Mouse (Mus musculus): ENCODE measurements around the gene Togaram2. TPM values are rescaled to one million over a fixed set of nuclear protein-coding genes. Genes with fewer than 3 reads are reported as not detected.

Gene Togaram2
- total and polyA plus RNA-seq, 2 experiments from 2014 or later, result 1.2 to 4.5 TPM

DNA sequence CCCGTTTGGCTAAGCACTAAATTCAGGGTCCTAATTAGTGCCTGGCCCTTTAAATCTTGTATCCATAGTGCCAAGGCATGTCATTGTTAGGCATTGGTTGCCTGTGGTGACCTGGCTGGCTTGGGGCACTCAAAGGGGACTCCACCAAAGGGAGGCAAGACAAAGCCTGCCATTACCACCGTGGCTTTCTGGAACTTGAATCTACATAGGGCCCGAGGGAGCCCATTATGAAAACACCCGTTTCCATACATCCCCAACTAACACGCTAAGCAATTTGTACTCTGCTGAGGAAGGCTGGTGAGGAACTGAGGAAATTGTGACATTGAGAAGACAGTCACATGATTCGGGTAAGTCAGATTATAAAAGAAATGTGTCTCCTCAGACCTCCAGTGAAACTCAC, 96.5 kb downstream of the Togaram2 start:
- Histone ChIP-seq H3K9ac (replicated peaks; ENCODE audit: low read length, poor library complexity, severe bottlenecking) (no peak overlapping the region), H3K27me3 (ENCODE audit: insufficient read depth, low read length) (no peaks in the 10 kb centered on the region), H3K4me3 (ENCODE audit: low read depth, low read length) (no peak overlapping the region), H3K36me3 (ENCODE audit: insufficient read depth, low read length) (no peaks in the 10 kb centered on the region), H3K4me2 (ENCODE audit: low read depth, low read length, poor library complexity, severe bottlenecking) (no peak overlapping the region), H3K4me1 (ENCODE audit: insufficient read depth, low read length) (no peaks in the 10 kb centered on the region), H3K27ac (ENCODE audit: low read depth, low read length) (no peak overlapping the region), H3K9me3 (ENCODE audit: low read length) (no peaks in the 10 kb centered on the region)
- DNase-seq (ENCODE audit: low spot score) (peak; percentile 62), ATAC-seq (ENCODE audit: low FRiP score) (no peak)
- 12% methylated on average over 6 of the region's 6 CpGs for WGBS
- no peak for TF ChIP-seq CTCF (IDR thresholded peaks at IDR 0.05)

DNA sequence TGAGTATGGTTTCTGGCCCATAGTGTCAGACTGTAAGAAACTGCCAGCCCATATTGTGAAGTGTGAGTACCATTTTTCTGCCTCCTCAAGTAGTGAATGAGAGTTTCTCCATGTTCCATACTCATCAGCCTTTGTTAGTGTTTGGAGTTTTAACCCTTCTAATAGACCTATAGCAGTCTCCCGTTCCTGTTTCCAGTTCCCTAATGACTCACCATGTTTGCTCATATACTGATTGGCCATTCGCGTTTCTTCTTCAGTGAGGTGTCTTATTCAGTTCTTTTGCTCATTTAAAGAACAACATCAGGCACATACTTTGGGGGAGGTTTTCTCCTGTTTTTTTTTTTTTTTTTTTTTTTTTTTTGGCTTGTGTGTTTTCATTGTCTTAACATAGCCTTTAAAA, 97.6 kb downstream of the Togaram2 start:
- H3K4me3 ChIP-seq (ENCODE audit: low read depth, low read length), result no peak overlapping the region
- TF ChIP-seq CTCF (IDR thresholded peaks at IDR 0.05), result no peak
- no peak overlapping the region for H3K9ac ChIP-seq (replicated peaks; ENCODE audit: low read length, poor library complexity, severe bottlenecking)
- no peak overlapping the region for H3K4me2 ChIP-seq (ENCODE audit: low read depth, low read length, poor library complexity, severe bottlenecking)
- H3K27me3 ChIP-seq (ENCODE audit: insufficient read depth, low read length), result no peaks in the 10 kb centered on the region
- no peak overlapping the region for H3K27ac ChIP-seq (ENCODE audit: low read depth, low read length)
- H3K36me3 ChIP-seq (ENCODE audit: insufficient read depth, low read length), result no peaks in the 10 kb centered on the region
- 91% methylated on average over 3 of the region's 3 CpGs for WGBS
- H3K9me3 ChIP-seq (ENCODE audit: low read length), result no peaks in the 10 kb centered on the region
- ATAC-seq (ENCODE audit: low FRiP score) (no peak), DNase-seq (ENCODE audit: low spot score) (no peak)
- H3K4me1 ChIP-seq (ENCODE audit: insufficient read depth, low read length), result no peaks in the 10 kb centered on the region

DNA sequence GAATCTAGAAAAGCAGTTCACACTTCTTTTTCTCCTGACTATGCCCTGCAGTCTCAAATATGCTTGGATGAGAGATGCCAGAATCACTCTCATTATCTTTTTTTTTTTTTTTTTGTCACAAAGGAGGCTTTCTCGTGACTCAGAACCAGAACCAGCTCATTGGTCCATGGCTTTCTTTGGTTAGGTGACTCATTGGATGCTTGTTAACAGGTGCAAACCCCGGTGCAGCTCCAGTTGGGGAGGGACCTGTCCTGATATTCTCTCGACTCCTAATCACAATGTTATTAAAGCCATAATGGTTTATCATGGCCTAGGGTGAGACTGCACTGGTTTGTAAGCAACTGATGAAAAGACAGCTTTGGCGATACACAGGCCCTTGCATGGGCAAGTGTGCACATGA, 101.1 kb downstream of the Togaram2 start:
- TF ChIP-seq CTCF (IDR thresholded peaks at IDR 0.05), result no peak
- Histone ChIP-seq H3K9ac (replicated peaks; ENCODE audit: low read length, poor library complexity, severe bottlenecking) (no peak overlapping the region), H3K27ac (ENCODE audit: low read depth, low read length) (no peak overlapping the region), H3K4me1 (ENCODE audit: insufficient read depth, low read length) (no peaks in the 10 kb centered on the region), H3K4me2 (ENCODE audit: low read depth, low read length, poor library complexity, severe bottlenecking) (no peak overlapping the region), H3K9me3 (ENCODE audit: low read length) (0 out of 2 replicates have a peak, but pooled peaks cover 4% of the 10 kb centered on the region), H3K4me3 (ENCODE audit: low read depth, low read length) (no peak overlapping the region), H3K27me3 (ENCODE audit: insufficient read depth, low read length) (no peaks in the 10 kb centered on the region), H3K36me3 (ENCODE audit: insufficient read depth, low read length) (no peaks in the 10 kb centered on the region)
- 75% methylated on average over 4 of the region's 4 CpGs for WGBS
- DNase-seq (ENCODE audit: low spot score) (no peak), ATAC-seq (ENCODE audit: low FRiP score) (no peak)

DNA sequence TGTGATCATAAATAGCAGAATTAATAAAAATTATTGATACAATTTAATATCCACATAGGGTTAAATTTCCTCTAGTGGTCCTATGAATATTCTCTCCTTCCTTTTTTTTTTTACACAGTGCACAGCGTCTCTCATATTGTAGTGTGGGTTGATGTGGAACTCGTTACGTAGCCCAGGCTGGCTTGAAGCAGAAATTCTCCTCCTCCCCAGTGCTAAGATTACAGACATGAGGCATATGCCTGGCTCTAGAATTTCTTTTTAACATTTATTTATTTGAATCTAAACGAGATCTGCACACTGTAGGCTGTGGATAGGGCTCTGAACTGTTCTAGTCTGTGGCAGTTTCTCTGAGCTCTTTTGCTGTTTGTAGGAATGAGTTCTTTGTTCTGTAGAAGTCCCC, 102.2 kb downstream of the Togaram2 start:
- no peak overlapping the region for H3K4me2 ChIP-seq (ENCODE audit: low read depth, low read length, poor library complexity, severe bottlenecking)
- no peak for TF ChIP-seq CTCF (IDR thresholded peaks at IDR 0.05)
- no peaks in the 10 kb centered on the region for H3K4me1 ChIP-seq (ENCODE audit: insufficient read depth, low read length)
- H3K4me3 ChIP-seq (ENCODE audit: low read depth, low read length), result no peak overlapping the region
- no peak for DNase-seq (ENCODE audit: low spot score)
- no peak overlapping the region for H3K9ac ChIP-seq (replicated peaks; ENCODE audit: low read length, poor library complexity, severe bottlenecking)
- 0 out of 2 replicates have a peak, but pooled peaks cover 4% of the 10 kb centered on the region for H3K9me3 ChIP-seq (ENCODE audit: low read length)
- H3K27ac ChIP-seq (ENCODE audit: low read depth, low read length), result no peak overlapping the region
- no peaks in the 10 kb centered on the region for H3K36me3 ChIP-seq (ENCODE audit: insufficient read depth, low read length)
- H3K27me3 ChIP-seq (ENCODE audit: insufficient read depth, low read length), result no peaks in the 10 kb centered on the region
- 72% methylated on average over 4 of the region's 4 CpGs for WGBS
- no peak for ATAC-seq (ENCODE audit: low FRiP score)

DNA sequence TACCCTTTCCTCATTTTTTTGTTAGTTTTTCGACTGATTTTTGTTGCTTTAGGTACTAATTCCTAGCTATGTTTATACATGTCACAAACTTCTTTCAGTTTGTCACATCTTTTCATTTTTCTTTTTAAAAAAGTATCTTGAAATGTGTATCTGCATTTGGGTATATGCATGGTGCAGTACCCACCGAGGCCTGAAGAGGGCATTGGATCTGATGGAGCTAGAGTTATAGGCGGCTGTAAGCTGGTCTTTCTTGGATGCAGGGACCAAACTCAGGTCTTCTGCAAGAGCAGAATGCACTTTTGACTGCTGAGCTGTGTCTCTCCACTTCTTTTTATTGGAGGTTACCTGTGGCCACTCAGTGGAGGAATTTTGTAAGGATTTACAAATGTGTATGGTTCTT, 105.6 kb downstream of the Togaram2 start:
- 79% methylated on average over 3 of the region's 3 CpGs for WGBS
- Histone ChIP-seq H3K4me3 (ENCODE audit: low read depth, low read length) (no peak overlapping the region), H3K9me3 (ENCODE audit: low read length) (0 out of 2 replicates have a peak, but pooled peaks cover 4% of the 10 kb centered on the region), H3K27me3 (ENCODE audit: insufficient read depth, low read length) (no peaks in the 10 kb centered on the region), H3K4me2 (ENCODE audit: low read depth, low read length, poor library complexity, severe bottlenecking) (no peak overlapping the region), H3K36me3 (ENCODE audit: insufficient read depth, low read length) (no peaks in the 10 kb centered on the region), H3K4me1 (ENCODE audit: insufficient read depth, low read length) (0 out of 2 replicates have a peak, but pooled peaks cover 6% of the 10 kb centered on the region), H3K9ac (replicated peaks; ENCODE audit: low read length, poor library complexity, severe bottlenecking) (no peak overlapping the region), H3K27ac (ENCODE audit: low read depth, low read length) (no peak overlapping the region)
- no peak for DNase-seq (ENCODE audit: low spot score)
- ATAC-seq (ENCODE audit: low FRiP score), result no peak
- peak; percentile 46 for TF ChIP-seq CTCF (IDR thresholded peaks at IDR 0.05)

Other genes starting within 250 kb of the Togaram2 start
- 9.1 and 40.7 TPM in 2 replicates for gene Gm4707, start 213.3 kb upstream of the Togaram2 start, total RNA-seq (2014; rRNA removed)
- gene Gm4707, start 213.3 kb upstream of the Togaram2 start, polyA plus RNA-seq (2015; fragmentation: Nextera tagmentation; extraction: Ambion mirVana), result 1.2 and 2.4 TPM in 2 replicates
- 40.2 and 58.7 TPM in 2 replicates for gene Smchd1, start 197.9 kb upstream of the Togaram2 start, total RNA-seq (2014; rRNA removed)
- gene Smchd1, start 197.9 kb upstream of the Togaram2 start, polyA plus RNA-seq (2015; fragmentation: Nextera tagmentation; extraction: Ambion mirVana), result 30.2 and 33.4 TPM in 2 replicates
- gene Ndc80, start 146.4 kb upstream of the Togaram2 start, total RNA-seq (2014; rRNA removed), result 0.44 and 0.80 TPM in 2 replicates
- 2.8 and 3.3 TPM in 2 replicates for gene Ndc80, start 146.4 kb upstream of the Togaram2 start, polyA plus RNA-seq (2015; fragmentation: Nextera tagmentation; extraction: Ambion mirVana)
- 0.71 and 0.85 TPM in 2 replicates for gene Spdya, start 121.2 kb upstream of the Togaram2 start, total RNA-seq (2014; rRNA removed)
- 2.5 and 2.7 TPM in 2 replicates for gene Spdya, start 121.2 kb upstream of the Togaram2 start, polyA plus RNA-seq (2015; fragmentation: Nextera tagmentation; extraction: Ambion mirVana)
- gene Wdr43, start 57.4 kb upstream of the Togaram2 start, total RNA-seq (2014; rRNA removed), result 50.9 and 87.3 TPM in 2 replicates
- 34.3 and 36.5 TPM in 2 replicates for gene Wdr43, start 57.4 kb upstream of the Togaram2 start, polyA plus RNA-seq (2015; fragmentation: Nextera tagmentation; extraction: Ambion mirVana)
- 0.11 TPM in 1 of 2 replicates, not detected in the other for gene Pcare, start 79.6 kb downstream of the Togaram2 start, total RNA-seq (2014; rRNA removed)
- not detected in 2 replicates for gene Pcare, start 79.6 kb downstream of the Togaram2 start, polyA plus RNA-seq (2015; fragmentation: Nextera tagmentation; extraction: Ambion mirVana)
- 15.8 and 28.4 TPM in 2 replicates for gene Clip4, start 95.2 kb downstream of the Togaram2 start, total RNA-seq (2014; rRNA removed)
- 16.4 and 16.9 TPM in 2 replicates for gene Clip4, start 95.2 kb downstream of the Togaram2 start, polyA plus RNA-seq (2015; fragmentation: Nextera tagmentation; extraction: Ambion mirVana)